Mouse (Mus musculus): ENCODE measurements around the gene Espn.
A peak's percentile ranks its signal among the peaks of the same experiment; 100 is the strongest.

The Espn gene

GRCm38 (mm10) chr4:152178344-152178864, 26.2 kb upstream of the Espn start:
- DNase-seq (ENCODE audit: low spot score in 2 of 2) = peak; percentile 48 to 57

GRCm38 (mm10) chr4:152177537-152178343, 25.6 kb upstream of the Espn start, which contains the start of gene Acot7:
Gene Acot7, plus strand, starts transcription at chr4:152178134.
- DNase-seq (ENCODE audit: low spot score in 2 of 2) = peak; percentile 88 to 90

GRCm38 (mm10) chr4:152177174-152177536, 25.0 kb upstream of the Espn start:
- no peak for DNase-seq (ENCODE audit: low spot score in 2 of 2)

GRCm38 (mm10) chr4:152176638-152177037, 24.5 kb upstream of the Espn start:
- no peak for DNase-seq (ENCODE audit: low spot score in 2 of 2)

GRCm38 (mm10) chr4:152173956-152174355, 21.8 kb upstream of the Espn start:
- no peak for DNase-seq (ENCODE audit: low spot score in 2 of 2)

GRCm38 (mm10) chr4:152173041-152173440, 20.9 kb upstream of the Espn start:
- peak in 1 of 2 experiments; percentile 78 for DNase-seq (ENCODE audit: low spot score in 2 of 2)

GRCm38 (mm10) chr4:152171543-152171942, 19.4 kb upstream of the Espn start:
- no peak for DNase-seq (ENCODE audit: low spot score in 2 of 2)

- DNase-seq (ENCODE audit: low spot score in 2 of 2) = no peak
Observed at GRCm38 (mm10) chr4:152170286-152170685, 18.1 kb upstream of the Espn start.

GRCm38 (mm10) chr4:152169103-152169502, 16.9 kb upstream of the Espn start:
- no peak for DNase-seq (ENCODE audit: low spot score in 2 of 2)

GRCm38 (mm10) chr4:152168052-152168451, 15.9 kb upstream of the Espn start:
- DNase-seq (ENCODE audit: low spot score in 2 of 2) = no peak

- DNase-seq (ENCODE audit: low spot score in 2 of 2) = no peak
Observed at GRCm38 (mm10) chr4:152165036-152165931, 13.1 kb upstream of the Espn start.

- no peak for DNase-seq (ENCODE audit: low spot score in 2 of 2)
Observed at GRCm38 (mm10) chr4:152162748-152163147, 10.6 kb upstream of the Espn start.

- DNase-seq (ENCODE audit: low spot score in 2 of 2) = no peak
Observed at GRCm38 (mm10) chr4:152161601-152162000, 9.4 kb upstream of the Espn start.

- DNase-seq (ENCODE audit: low spot score in 2 of 2) = no peak
Observed at GRCm38 (mm10) chr4:152160748-152161147, 8.6 kb upstream of the Espn start.

- DNase-seq (ENCODE audit: low spot score in 2 of 2) = no peak
Observed at GRCm38 (mm10) chr4:152159285-152159678, 7.1 kb upstream of the Espn start.

- no peak for DNase-seq (ENCODE audit: low spot score in 2 of 2)
Observed at GRCm38 (mm10) chr4:152158585-152159284, 6.6 kb upstream of the Espn start, which contains the start of gene Hes2. Gene Hes2, plus strand, starts transcription at chr4:152158867.

GRCm38 (mm10) chr4:152157779-152158584, 5.8 kb upstream of the Espn start:
- no peak for DNase-seq (ENCODE audit: low spot score in 2 of 2)

- no peak for DNase-seq (ENCODE audit: low spot score in 2 of 2)
Observed at GRCm38 (mm10) chr4:152155019-152155418, 2.8 kb upstream of the Espn start.

- DNase-seq (ENCODE audit: low spot score in 2 of 2) = peak in 1 of 2 experiments; percentile 64
Observed at GRCm38 (mm10) chr4:152153771-152154177, 1.6 kb upstream of the Espn start.

- DNase-seq (ENCODE audit: low spot score in 2 of 2) = no peak
Observed at GRCm38 (mm10) chr4:152151451-152151965, 663 bp downstream of the Espn start.

GRCm38 (mm10) chr4:152150546-152150945, 1.6 kb downstream of the Espn start:
- no peak for DNase-seq (ENCODE audit: low spot score in 2 of 2)

All from frontal cortex, postnatal 10 days (tissue).